Mouse (Mus musculus) C2C12 (cell line): ENCODE data around the gene Serpinb9.

Source experiments
- CEBPB ChIP-seq: IDR thresholded peaks from one replicate; pipeline ENCODE4 v1.6.1; 2011; ENCODE audit warnings: low read depth, mild to moderate bottlenecking, control low read depth, moderate library complexity
- CTCF ChIP-seq: IDR thresholded peaks from one replicate; pipeline ENCODE4 v1.5.1; 2011; ENCODE audit not compliant: control insufficient read depth, insufficient read depth, insufficient read length
- FOSL1 ChIP-seq: IDR thresholded peaks from one replicate; pipeline ENCODE4 v1.8.0; 2011; ENCODE audit warnings: mild to moderate bottlenecking, low read length; ENCODE audit not compliant: poor library complexity, insufficient read depth, severe bottlenecking
- MAX ChIP-seq: IDR thresholded peaks from one replicate; pipeline ENCODE4 v1.6.1; 2011; ENCODE audit warnings: mild to moderate bottlenecking, control low read depth
- MYOD1 ChIP-seq: IDR thresholded peaks from one replicate; pipeline ENCODE4 v1.6.1; 2011; ENCODE audit warnings: low read depth; ENCODE audit not compliant: control insufficient read depth, insufficient read length
- MYOG ChIP-seq: IDR thresholded peaks from one replicate; pipeline ENCODE4 v1.6.1; 2011; ENCODE audit not compliant: control insufficient read depth, insufficient read length; ENCODE audit errors: extremely low read depth
- USF1 ChIP-seq: IDR thresholded peaks from one replicate; pipeline ENCODE4 v1.6.1; 2011; ENCODE audit warnings: low read depth, mild to moderate bottlenecking, control low read depth, moderate library complexity

- TF ChIP-seq CEBPB (no peak), CTCF (no peak), MYOG (no peak), MAX (no peak), MYOD1 (no peak), USF1 (no peak), FOSL1 (no peak)
Measured at GRCm38 (mm10) chr13:33035506-33035905, 32.5 kb downstream of the Serpinb9 start.
